Mouse (Mus musculus) myocyte (in vitro differentiated cells): ENCODE results near the gene Vps52.

Source experiments
- MYOG ChIP-seq, 3 experiments: IDR thresholded peaks; one replicate each; pipeline ENCODE4 v1.6.1; 2011; ENCODE audit warnings: control low read depth in 2 of 3, low read depth in 2 of 3, mild to moderate bottlenecking in 2 of 3; ENCODE audit not compliant: insufficient read length in 2 of 3, control insufficient read depth in 1 of 3, insufficient read depth in 1 of 3
- POLR2A ChIP-seq: IDR thresholded peaks from one replicate; pipeline ENCODE4 v1.6.1; 2011; ENCODE audit warnings: low read depth, mild to moderate bottlenecking, control low read depth, moderate library complexity; ENCODE audit not compliant: insufficient read length
- POLR2AphosphoS2 ChIP-seq: IDR thresholded peaks from one replicate; pipeline ENCODE4 v1.6.1; 2011; ENCODE audit warnings: low read depth, control low read depth; ENCODE audit not compliant: insufficient read length

DNA sequence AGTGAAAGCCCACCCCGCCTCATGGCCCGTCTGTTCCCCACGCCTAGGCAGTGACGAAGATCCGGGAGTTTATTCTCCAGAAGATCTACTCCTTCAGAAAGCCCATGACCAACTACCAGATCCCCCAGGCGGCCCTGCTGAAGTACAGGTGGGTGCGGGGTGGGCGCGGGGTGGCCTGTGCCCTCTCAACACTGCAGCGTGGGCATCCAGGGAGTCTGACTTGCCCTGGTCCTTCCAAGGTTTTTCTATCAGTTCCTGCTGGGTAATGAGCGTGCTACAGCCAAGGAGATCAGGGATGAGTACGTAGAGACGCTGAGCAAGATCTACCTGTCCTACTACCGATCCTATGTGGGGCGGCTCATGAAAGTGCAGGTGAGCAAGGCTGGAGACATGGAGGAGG, 4.3 kb downstream of the Vps52 start:
- TF ChIP-seq MYOG (IDR thresholded peaks at IDR 0.05; ENCODE audit: control insufficient read depth in 1 of 3, insufficient read depth in 1 of 3, insufficient read length in 2 of 3, low read depth in 2 of 3): no peak
- no peak for TF ChIP-seq POLR2A
- no peak for TF ChIP-seq POLR2AphosphoS2
